Mouse (Mus musculus) ovary, adult 10 weeks (tissue): ENCODE measurements around the gene Comt. TPM values are rescaled to one million over a fixed set of nuclear protein-coding genes. Genes with fewer than 3 reads are reported as not detected.

Source experiments
- polyA plus RNA-seq: library from polyadenylated mRNA; stranded (reverse); fragments of 350-450 nt; fragmentation: Illumina TruSeq; extraction: RNeasy Lipid Tissue Mini Kit (QIAGEN cat#74804); gene quantifications from one replicate; pipeline ENCODE4 v1.2.3, GENCODE M21; 2014

Gene Comt
- 4.8 TPM for polyA plus RNA-seq

GRCm38 (mm10) chr16:18426802-18427280 is at the start of gene Comt:
TSS of gene Comt (minus strand) at chr16:18426852.

DNA sequence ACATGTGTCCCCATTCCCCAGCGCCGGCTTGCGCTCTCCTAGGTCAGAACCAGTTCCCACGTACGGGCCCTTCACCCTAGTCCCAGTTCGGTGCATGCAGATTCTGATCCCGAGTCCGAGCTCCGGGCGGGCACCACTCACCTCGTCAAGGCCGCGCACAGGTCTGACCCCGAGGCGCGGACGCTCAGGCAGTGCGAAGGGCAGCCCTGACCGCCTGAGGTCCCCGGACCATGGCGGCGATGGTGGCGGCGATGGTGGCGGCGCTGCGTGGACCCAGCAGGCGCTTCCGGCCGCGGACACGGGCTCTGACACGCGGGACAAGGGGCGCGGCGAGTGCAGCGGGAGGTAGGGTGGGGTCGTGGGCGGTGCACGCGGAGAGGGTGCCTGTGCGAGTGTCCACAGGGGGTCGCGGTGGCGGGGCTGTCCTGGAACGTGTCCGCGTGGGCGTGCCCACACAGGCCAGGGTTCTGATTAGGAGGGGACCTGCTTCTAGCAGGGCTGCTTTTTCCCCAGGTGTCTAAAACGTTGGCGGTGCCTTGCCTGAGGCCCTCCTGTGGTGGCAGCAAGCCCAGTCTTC is 349 bp downstream of the Comt start, which contains the start of gene Txnrd2:
Txnrd2 (plus strand) TSS at position 170 of the 577 bp plus-strand sequence.

Other genes starting within 250 kb of the Comt start
- gene Ccdc188, start 209.0 kb downstream of the Comt start, polyA plus RNA-seq, result not detected
- 0.11 TPM for gene Zdhhc8, start 191.7 kb downstream of the Comt start, polyA plus RNA-seq
- 16.7 TPM for gene Trmt2a, start 178.2 kb downstream of the Comt start, polyA plus RNA-seq
- 221 TPM for gene Ranbp1, start 178.1 kb downstream of the Comt start, polyA plus RNA-seq
- not detected for gene Gm49776, start 168.5 kb downstream of the Comt start, polyA plus RNA-seq
- 42.0 TPM for gene Dgcr8, start 137.6 kb downstream of the Comt start, polyA plus RNA-seq
- 1.9 TPM for gene Tango2, start 78.7 kb downstream of the Comt start, polyA plus RNA-seq
- 0.11 TPM for gene Arvcf, start 78.7 kb downstream of the Comt start, polyA plus RNA-seq
- 1.6 TPM for gene Txnrd2, start 468 bp downstream of the Comt start, polyA plus RNA-seq
- 1.1 TPM for gene Gnb1l, start 71.9 kb upstream of the Comt start, polyA plus RNA-seq
- not detected for gene Rtl10, start 72.0 kb upstream of the Comt start, polyA plus RNA-seq
- 0.46 TPM for gene Tbx1, start 163.8 kb upstream of the Comt start, polyA plus RNA-seq
- gene Gp1bb, start 195.6 kb upstream of the Comt start, polyA plus RNA-seq, result not detected
- 0.83 TPM for gene Gm49601, start 199.6 kb upstream of the Comt start, polyA plus RNA-seq
- gene Sept5, start 203.1 kb upstream of the Comt start, polyA plus RNA-seq, result not detected